Mouse (Mus musculus): ENCODE measurements at regions not wholly inside any gene's neighbourhood (a gene's known extent, or its start where the extent isn't known, plus 50 kb on each side); places are given as distances from the start of the nearest gene placed in this dataset.

GRCm38 (mm10) chr5:96919149-96919548, 78.3 kb upstream of the Bmp2k start:
- no peak for TF ChIP-seq CTCF (IDR thresholded peaks at IDR 0.05 in 2 of 3, conservative IDR thresholded peaks at IDR 0.05 in 1 of 3; ENCODE audit: control insufficient read depth in 1 of 3, insufficient read depth in 1 of 3, low read depth in 2 of 3, low read length in 3 of 3, poor library complexity in 1 of 3, severe bottlenecking in 1 of 3)
- no peak for TF ChIP-seq CHD1 (IDR thresholded peaks at IDR 0.05; ENCODE audit: low read depth, low read length)
- TF ChIP-seq ZMIZ1 (IDR thresholded peaks at IDR 0.05; ENCODE audit: low read depth, low read length): peak; percentile 40
- peak; percentile 100 for TF ChIP-seq GATA1 (IDR thresholded peaks at IDR 0.05; ENCODE audit: low read depth, low read length)
- TF ChIP-seq ZC3H11A (IDR thresholded peaks at IDR 0.05; ENCODE audit: low read depth, low read length): 0 out of 2 replicates have a peak, but pooled peaks have one; percentile 18
